Mouse (Mus musculus): Measurements from ENCODE around the gene Abhd16a. TPM values are rescaled to one million over a fixed set of nuclear protein-coding genes. Genes with fewer than 3 reads are reported as not detected.

Gene Abhd16a
- polyA plus RNA-seq, 1 experiment, result 147 TPM

GRCm38 (mm10) chr17:35134801-35135590 is 45.9 kb downstream of the Abhd16a start, which contains the start of gene Bag6:
TSS of gene Bag6 (plus strand) at chr17:35135178.
- peak within 1 kb of the TSS; percentile 81 for H3K4me3 ChIP-seq (ENCODE audit: insufficient read depth, low read length)
- H3K4me1 ChIP-seq (ENCODE audit: control insufficient read depth, insufficient read depth, low read length), result no peaks in the 10 kb centered on the region; the same call in 1 of the 2 replicates
- H3K27ac ChIP-seq (ENCODE audit: insufficient read depth, low read length), result peak within 1 kb of the TSS; percentile 93
- peak; percentile 66; the same call in 1 of the 2 replicates for TF ChIP-seq POLR2A (IDR thresholded peaks at IDR 0.05; ENCODE audit: extremely low read depth, insufficient read depth, low read length)
- TF ChIP-seq CTCF (IDR thresholded peaks at IDR 0.05; ENCODE audit: extremely low read depth, insufficient read depth, low read length), result no peak

- Histone ChIP-seq H3K4me1 (ENCODE audit: control insufficient read depth, insufficient read depth, low read length) (no peaks in the 10 kb centered on the region; the same call in 1 of the 2 replicates), H3K4me3 (ENCODE audit: insufficient read depth, low read length) (peak overlapping the region; percentile 81), H3K27ac (ENCODE audit: insufficient read depth, low read length) (peak overlapping the region; percentile 93)
- TF ChIP-seq CTCF (IDR thresholded peaks at IDR 0.05; ENCODE audit: extremely low read depth, insufficient read depth, low read length) (no peak), POLR2A (IDR thresholded peaks at IDR 0.05; ENCODE audit: extremely low read depth, insufficient read depth, low read length) (no peak; the same call in 1 of the 2 replicates)
These were observed 46.7 kb downstream of the Abhd16a start for GRCm38 (mm10) chr17:35135591-35136320.

- no peak overlapping the region for H3K4me3 ChIP-seq (ENCODE audit: insufficient read depth, low read length)
- no peaks in the 10 kb centered on the region; the same call in 1 of the 2 replicates for H3K4me1 ChIP-seq (ENCODE audit: control insufficient read depth, insufficient read depth, low read length)
- TF ChIP-seq CTCF (IDR thresholded peaks at IDR 0.05; ENCODE audit: extremely low read depth, insufficient read depth, low read length), result no peak
- no peak for TF ChIP-seq POLR2A (IDR thresholded peaks at IDR 0.05; ENCODE audit: extremely low read depth, insufficient read depth, low read length)
- H3K27ac ChIP-seq (ENCODE audit: insufficient read depth, low read length), result no peak overlapping the region
These were observed 50.2 kb downstream of the Abhd16a start for GRCm38 (mm10) chr17:35139269-35139668.

GRCm38 (mm10) chr17:35140490-35140996 is 51.5 kb downstream of the Abhd16a start:
- Histone ChIP-seq H3K27ac (ENCODE audit: insufficient read depth, low read length) (no peak overlapping the region), H3K4me1 (ENCODE audit: control insufficient read depth, insufficient read depth, low read length) (no peaks in the 10 kb centered on the region; the same call in 1 of the 2 replicates), H3K4me3 (ENCODE audit: insufficient read depth, low read length) (no peak overlapping the region)
- TF ChIP-seq CTCF (IDR thresholded peaks at IDR 0.05; ENCODE audit: extremely low read depth, insufficient read depth, low read length) (no peak), POLR2A (IDR thresholded peaks at IDR 0.05; ENCODE audit: extremely low read depth, insufficient read depth, low read length) (no peak)

- Histone ChIP-seq H3K4me3 (ENCODE audit: insufficient read depth, low read length) (no peak overlapping the region), H3K27ac (ENCODE audit: insufficient read depth, low read length) (no peak overlapping the region), H3K4me1 (ENCODE audit: control insufficient read depth, insufficient read depth, low read length) (no peaks in the 10 kb centered on the region)
- no peak for TF ChIP-seq POLR2A (IDR thresholded peaks at IDR 0.05; ENCODE audit: extremely low read depth, insufficient read depth, low read length)
- no peak for TF ChIP-seq CTCF (IDR thresholded peaks at IDR 0.05; ENCODE audit: extremely low read depth, insufficient read depth, low read length)
These were observed 52.9 kb downstream of the Abhd16a start for GRCm38 (mm10) chr17:35141971-35142370.

- Histone ChIP-seq H3K27ac (ENCODE audit: insufficient read depth, low read length) (no peak overlapping the region), H3K4me1 (ENCODE audit: control insufficient read depth, insufficient read depth, low read length) (no peaks in the 10 kb centered on the region), H3K4me3 (ENCODE audit: insufficient read depth, low read length) (no peak overlapping the region)
- TF ChIP-seq CTCF (IDR thresholded peaks at IDR 0.05; ENCODE audit: extremely low read depth, insufficient read depth, low read length) (no peak), POLR2A (IDR thresholded peaks at IDR 0.05; ENCODE audit: extremely low read depth, insufficient read depth, low read length) (no peak)
These were observed 57.1 kb downstream of the Abhd16a start for GRCm38 (mm10) chr17:35146139-35146538.

- H3K27ac ChIP-seq (ENCODE audit: insufficient read depth, low read length), result no peak overlapping the region
- no peak overlapping the region for H3K4me3 ChIP-seq (ENCODE audit: insufficient read depth, low read length)
- no peak for TF ChIP-seq CTCF (IDR thresholded peaks at IDR 0.05; ENCODE audit: extremely low read depth, insufficient read depth, low read length)
- no peak for TF ChIP-seq POLR2A (IDR thresholded peaks at IDR 0.05; ENCODE audit: extremely low read depth, insufficient read depth, low read length)
- H3K4me1 ChIP-seq (ENCODE audit: control insufficient read depth, insufficient read depth, low read length), result no peaks in the 10 kb centered on the region
These were observed 58.3 kb downstream of the Abhd16a start for GRCm38 (mm10) chr17:35147348-35147747.

- no peak for TF ChIP-seq CTCF (IDR thresholded peaks at IDR 0.05; ENCODE audit: extremely low read depth, insufficient read depth, low read length)
- TF ChIP-seq POLR2A (IDR thresholded peaks at IDR 0.05; ENCODE audit: extremely low read depth, insufficient read depth, low read length), result 0 out of 2 replicates have a peak, but pooled peaks have one; percentile 25
- H3K4me3 ChIP-seq (ENCODE audit: insufficient read depth, low read length), result no peak overlapping the region
- H3K4me1 ChIP-seq (ENCODE audit: control insufficient read depth, insufficient read depth, low read length), result no peaks in the 10 kb centered on the region
- no peak overlapping the region for H3K27ac ChIP-seq (ENCODE audit: insufficient read depth, low read length)
These were observed 59.0 kb downstream of the Abhd16a start for GRCm38 (mm10) chr17:35147922-35148639.

- no peak overlapping the region for H3K4me3 ChIP-seq (ENCODE audit: insufficient read depth, low read length)
- TF ChIP-seq CTCF (IDR thresholded peaks at IDR 0.05; ENCODE audit: extremely low read depth, insufficient read depth, low read length) (no peak), POLR2A (IDR thresholded peaks at IDR 0.05; ENCODE audit: extremely low read depth, insufficient read depth, low read length) (no peak)
- H3K4me1 ChIP-seq (ENCODE audit: control insufficient read depth, insufficient read depth, low read length), result no peaks in the 10 kb centered on the region
- no peak overlapping the region for H3K27ac ChIP-seq (ENCODE audit: insufficient read depth, low read length)
These were observed 63.1 kb downstream of the Abhd16a start for GRCm38 (mm10) chr17:35152121-35152520.

Other genes with a start within 250 kb of the Abhd16a start
- gene Skiv2l, start 239.1 kb upstream of the Abhd16a start, polyA plus RNA-seq (2012; rRNA removed), result 74.0 and 81.2 TPM in 2 replicates
- gene Nelfe, start 238.9 kb upstream of the Abhd16a start, polyA plus RNA-seq (2012; rRNA removed), result 56.3 and 65.8 TPM in 2 replicates
- 0.08 and 0.32 TPM in 2 replicates for gene Cfb, start 226.7 kb upstream of the Abhd16a start, polyA plus RNA-seq (2012; rRNA removed)
- gene Zbtb12, start 209.8 kb upstream of the Abhd16a start, polyA plus RNA-seq (2012; rRNA removed), result 4.8 and 4.9 TPM in 2 replicates
- 0.04 and 0.13 TPM in 2 replicates for gene Gm20547, start 207.2 kb upstream of the Abhd16a start, polyA plus RNA-seq (2012; rRNA removed)
- 3.2 and 3.4 TPM in 2 replicates for gene C2, start 191.0 kb upstream of the Abhd16a start, polyA plus RNA-seq (2012; rRNA removed)
- 247 and 264 TPM in 2 replicates for gene Ehmt2, start 190.8 kb upstream of the Abhd16a start, polyA plus RNA-seq (2012; rRNA removed)
- 0.46 and 0.49 TPM in 2 replicates for gene Slc44a4, start 174.8 kb upstream of the Abhd16a start, polyA plus RNA-seq (2012; rRNA removed)
- 49.4 and 50.5 TPM in 2 replicates for gene Neu1, start 158.0 kb upstream of the Abhd16a start, polyA plus RNA-seq (2012; rRNA removed)
- 8.4 and 11.6 TPM in 2 replicates for gene Hspa1b, start 130.0 kb upstream of the Abhd16a start, polyA plus RNA-seq (2012; rRNA removed)
- not detected in 2 replicates for gene Gm20481, start 119.4 kb upstream of the Abhd16a start, polyA plus RNA-seq (2012; rRNA removed)
- 12.0 and 14.0 TPM in 2 replicates for gene Hspa1a, start 117.1 kb upstream of the Abhd16a start, polyA plus RNA-seq (2012; rRNA removed)
- gene Hspa1l, start 116.6 kb upstream of the Abhd16a start, polyA plus RNA-seq (2012; rRNA removed), result 0.50 and 0.59 TPM in 2 replicates
- 36.9 and 37.2 TPM in 2 replicates for gene Lsm2, start 107.4 kb upstream of the Abhd16a start, polyA plus RNA-seq (2012; rRNA removed)
- 43.7 and 46.6 TPM in 2 replicates for gene Vars, start 88.3 kb upstream of the Abhd16a start, polyA plus RNA-seq (2012; rRNA removed)
- 0.29 and 0.36 TPM in 2 replicates for gene Vwa7, start 72.7 kb upstream of the Abhd16a start, polyA plus RNA-seq (2012; rRNA removed)
- 0.94 and 0.96 TPM in 2 replicates for gene Sapcd1, start 61.2 kb upstream of the Abhd16a start, polyA plus RNA-seq (2012; rRNA removed)
- gene Msh5, start 42.5 kb upstream of the Abhd16a start, polyA plus RNA-seq (2012; rRNA removed), result 0.58 and 0.72 TPM in 2 replicates
- gene Clic1, start 39.3 kb upstream of the Abhd16a start, polyA plus RNA-seq (2012; rRNA removed), result 18.4 and 18.7 TPM in 2 replicates
- gene Ddah2, start 30.2 kb upstream of the Abhd16a start, polyA plus RNA-seq (2012; rRNA removed), result 25.1 and 26.8 TPM in 2 replicates
- gene Ly6g6c, start 23.9 kb upstream of the Abhd16a start, polyA plus RNA-seq (2012; rRNA removed), result not detected in 2 replicates
- not detected in 2 replicates for gene Mpig6b, start 23.1 kb upstream of the Abhd16a start, polyA plus RNA-seq (2012; rRNA removed)
- 4.8 and 5.5 TPM in 2 replicates for gene Ly6g6e, start 12.4 kb upstream of the Abhd16a start, polyA plus RNA-seq (2012; rRNA removed)
- 1.8 and 3.6 TPM in 2 replicates for gene Ly6g6d, start 11.2 kb upstream of the Abhd16a start, polyA plus RNA-seq (2012; rRNA removed)
- gene Ly6g6f, start 3.7 kb upstream of the Abhd16a start, polyA plus RNA-seq (2012; rRNA removed), result 0.44 and 1.1 TPM in 2 replicates
- not detected in 2 replicates for gene Ly6g5c, start 19.0 kb downstream of the Abhd16a start, polyA plus RNA-seq (2012; rRNA removed)
- gene Ly6g5b, start 26.2 kb downstream of the Abhd16a start, polyA plus RNA-seq (2012; rRNA removed), result 0.91 and 1.3 TPM in 2 replicates
- gene Gpank1, start 32.2 kb downstream of the Abhd16a start, polyA plus RNA-seq (2012; rRNA removed), result 20.4 and 21.0 TPM in 2 replicates
- 191 and 200 TPM in 2 replicates for gene Csnk2b, start 32.8 kb downstream of the Abhd16a start, polyA plus RNA-seq (2012; rRNA removed)
- gene D17H6S53E, start 37.1 kb downstream of the Abhd16a start, polyA plus RNA-seq (2012; rRNA removed), result 9.6 and 10.3 TPM in 2 replicates
- gene Apom, start 42.8 kb downstream of the Abhd16a start, polyA plus RNA-seq (2012; rRNA removed), result 0.13 TPM in 2 replicates
- gene Bag6, start 45.9 kb downstream of the Abhd16a start, polyA plus RNA-seq (2012; rRNA removed), result 194 and 212 TPM in 2 replicates
- 269 and 273 TPM in 2 replicates for gene Prrc2a, start 75.6 kb downstream of the Abhd16a start, polyA plus RNA-seq (2012; rRNA removed)
- 13.0 and 13.2 TPM in 2 replicates for gene Aif1, start 86.8 kb downstream of the Abhd16a start, polyA plus RNA-seq (2012; rRNA removed)
- 18.9 and 20.2 TPM in 2 replicates for gene Lst1, start 99.2 kb downstream of the Abhd16a start, polyA plus RNA-seq (2012; rRNA removed)
- 0.71 and 1.5 TPM in 2 replicates for gene Ltb, start 105.2 kb downstream of the Abhd16a start, polyA plus RNA-seq (2012; rRNA removed)
- 0.06 and 0.11 TPM in 2 replicates for gene Tnf, start 112.7 kb downstream of the Abhd16a start, polyA plus RNA-seq (2012; rRNA removed)
- 0.19 and 0.32 TPM in 2 replicates for gene Lta, start 116.1 kb downstream of the Abhd16a start, polyA plus RNA-seq (2012; rRNA removed)
- not detected in 2 replicates for gene Gm16181, start 131.6 kb downstream of the Abhd16a start, polyA plus RNA-seq (2012; rRNA removed)
- 765 and 777 TPM in 2 replicates for gene Atp6v1g2, start 144.4 kb downstream of the Abhd16a start, polyA plus RNA-seq (2012; rRNA removed)
- gene Nfkbil1, start 146.5 kb downstream of the Abhd16a start, polyA plus RNA-seq (2012; rRNA removed), result 12.2 and 13.8 TPM in 2 replicates
- 382 and 400 TPM in 2 replicates for gene Ddx39b, start 152.5 kb downstream of the Abhd16a start, polyA plus RNA-seq (2012; rRNA removed)
- gene H2-D1, start 173.5 kb downstream of the Abhd16a start, polyA plus RNA-seq (2012; rRNA removed), result 64.1 and 72.6 TPM in 2 replicates
- 0.68 and 0.88 TPM in 2 replicates for gene H2-Q1, start 231.1 kb downstream of the Abhd16a start, polyA plus RNA-seq (2012; rRNA removed)